Mouse (Mus musculus): ENCODE data around the gene Gbgt1.

The Gbgt1 gene

DNA sequence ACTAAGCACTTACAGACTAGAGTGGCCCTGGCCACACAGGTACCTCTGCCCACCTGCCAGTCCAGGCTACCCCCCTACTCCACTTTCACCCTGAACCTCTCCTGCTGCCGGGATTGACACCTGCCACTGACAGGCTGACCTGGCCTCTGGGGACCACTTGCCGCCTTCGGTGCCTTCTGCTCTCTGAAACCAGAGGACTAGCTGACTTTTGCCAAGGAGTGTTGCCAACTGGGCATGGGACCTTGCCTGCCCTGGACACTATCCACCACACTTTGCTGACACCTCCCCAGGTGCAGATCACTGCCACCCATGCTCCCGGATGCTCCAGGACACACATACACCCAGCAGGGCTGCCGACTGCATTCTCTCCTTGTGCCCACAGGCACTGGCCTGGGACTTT, 55.6 kb downstream of the Gbgt1 start:
- no peak for DNase-seq (ENCODE audit: low spot score)
